Mouse (Mus musculus): ENCODE data around the gene Rtraf.

The Rtraf gene

GRCm38 (mm10) chr14:19800485-19800884 is 23.1 kb downstream of the Rtraf start:
- no peak for DNase-seq (ENCODE audit: low spot score)

GRCm38 (mm10) chr14:19796541-19797304 is 26.9 kb downstream of the Rtraf start:
- DNase-seq (ENCODE audit: low spot score): no peak

GRCm38 (mm10) chr14:19794881-19795280 is 28.7 kb downstream of the Rtraf start:
- no peak for DNase-seq (ENCODE audit: low spot score)

- no peak for DNase-seq (ENCODE audit: low spot score)
Measured at GRCm38 (mm10) chr14:19788443-19788842, 35.2 kb downstream of the Rtraf start.

GRCm38 (mm10) chr14:19785797-19786588 is 37.6 kb downstream of the Rtraf start:
- no peak for DNase-seq (ENCODE audit: low spot score)

GRCm38 (mm10) chr14:19777945-19778344 is 45.7 kb downstream of the Rtraf start:
- no peak for DNase-seq (ENCODE audit: low spot score)

- no peak for DNase-seq (ENCODE audit: low spot score)
Measured at GRCm38 (mm10) chr14:19777365-19777764, 46.3 kb downstream of the Rtraf start.

- DNase-seq (ENCODE audit: low spot score): peak; percentile 79
Measured at GRCm38 (mm10) chr14:19776890-19777289, 46.7 kb downstream of the Rtraf start.

GRCm38 (mm10) chr14:19776179-19776578 is 47.4 kb downstream of the Rtraf start:
- no peak for DNase-seq (ENCODE audit: low spot score)

- no peak for DNase-seq (ENCODE audit: low spot score)
Measured at GRCm38 (mm10) chr14:19775491-19775890, 48.1 kb downstream of the Rtraf start.

- peak; percentile 28 for DNase-seq (ENCODE audit: low spot score)
Measured at GRCm38 (mm10) chr14:19774036-19774628, 49.5 kb downstream of the Rtraf start.

- DNase-seq (ENCODE audit: low spot score): no peak
Measured at GRCm38 (mm10) chr14:19771173-19771572, 52.5 kb downstream of the Rtraf start.

- peak; percentile 79 for DNase-seq (ENCODE audit: low spot score)
Measured at GRCm38 (mm10) chr14:19769441-19770200, 54.0 kb downstream of the Rtraf start.

GRCm38 (mm10) chr14:19768648-19769047 is 55.0 kb downstream of the Rtraf start:
- no peak for DNase-seq (ENCODE audit: low spot score)

- DNase-seq (ENCODE audit: low spot score): peak; percentile 28
Measured at GRCm38 (mm10) chr14:19766380-19766649, 57.3 kb downstream of the Rtraf start.

- DNase-seq (ENCODE audit: low spot score): no peak
Measured at GRCm38 (mm10) chr14:19765539-19766379, 57.9 kb downstream of the Rtraf start.

GRCm38 (mm10) chr14:19764331-19764730 is 59.3 kb downstream of the Rtraf start:
- DNase-seq (ENCODE audit: low spot score): no peak

- DNase-seq (ENCODE audit: low spot score): peak; percentile 66
Measured at GRCm38 (mm10) chr14:19763527-19763926, 60.1 kb downstream of the Rtraf start.

- DNase-seq (ENCODE audit: low spot score): peak; percentile 61
Measured at GRCm38 (mm10) chr14:19762014-19762413, 61.6 kb downstream of the Rtraf start.

Data from embryo, embryonic 10 days (tissue).